Mouse (Mus musculus) CH12.LX (cell line): ENCODE measurements around the gene Mgat5. TPM values are rescaled to one million over a fixed set of nuclear protein-coding genes. Genes with fewer than 3 reads are reported as not detected.

Experiments used
- DNase-seq: peaks from one replicate; pipeline ENCODE4 v3.0.0-alpha.2; 2013; ENCODE audit errors: extremely low read depth
- H3K27ac ChIP-seq: 2 replicates; pipeline ENCODE4 v1.5.1; 2012; ENCODE audit warnings: low read depth, mild to moderate bottlenecking, control low read depth, moderate library complexity; ENCODE audit not compliant: insufficient read depth
- H3K27me3 ChIP-seq: replicated peaks from 2 replicates; pipeline ENCODE3; 2012; ENCODE audit warnings: inconsistent platforms
- H3K36me3 ChIP-seq, 2 experiments: replicated peaks in 1 of 2; 2 replicates each; pipeline versions ENCODE3 to v1.6.1; 2012; ENCODE audit warnings: inconsistent platforms in 1 of 2, low read length in 1 of 2, mild to moderate bottlenecking in 1 of 2, mixed read lengths in 1 of 2, moderate library complexity in 1 of 2; ENCODE audit not compliant: control insufficient read depth in 1 of 2, insufficient read depth in 1 of 2
- H3K4me1 ChIP-seq, 2 experiments: 2 replicates each; pipeline ENCODE4 v1.6.1; 2012; ENCODE audit warnings: inconsistent platforms in 1 of 2, moderate library complexity in 1 of 2; ENCODE audit not compliant: insufficient read depth in 2 of 2, control insufficient read depth in 1 of 2
- H3K4me2 ChIP-seq: 2 replicates; pipeline ENCODE4 v1.6.1; 2012; ENCODE audit warnings: low read depth, mild to moderate bottlenecking, control low read depth; ENCODE audit not compliant: poor library complexity, insufficient read depth, severe bottlenecking
- H3K4me3 ChIP-seq, 3 experiments: fragments of 150-350 bp in 1 of 3; sonication (generic) in 1 of 3; replicated peaks in 1 of 3; 2 replicates each; pipeline versions ENCODE3 to v1.5.1; 2011 to 2012; ENCODE audit warnings: low read depth in 2 of 3, low read length in 2 of 3, mild to moderate bottlenecking in 2 of 3, moderate library complexity in 2 of 3, control low read depth in 1 of 3, improper control_type of control experiment in 1 of 3, inconsistent platforms in 1 of 3, mixed read lengths in 1 of 3; ENCODE audit not compliant: poor library complexity in 1 of 3
- H3K79me2 ChIP-seq: replicated peaks from 2 replicates; pipeline ENCODE4 v1.6.1; 2012; ENCODE audit warnings: mild to moderate bottlenecking, moderate library complexity; ENCODE audit not compliant: control insufficient read depth, poor library complexity, insufficient read depth, severe bottlenecking; ENCODE audit errors: extremely low read depth
- H3K9ac ChIP-seq: 2 replicates; pipeline ENCODE4 v1.6.1; 2012; ENCODE audit warnings: low read depth, mild to moderate bottlenecking, control low read depth, moderate library complexity; ENCODE audit not compliant: insufficient read depth
- H3K9me3 ChIP-seq: replicated peaks from 2 replicates; pipeline ENCODE3; 2012; ENCODE audit warnings: low read length, inconsistent platforms, mixed read lengths
- BHLHE40 ChIP-seq: IDR thresholded peaks from 2 replicates; pipeline ENCODE4 v1.6.1; 2011; ENCODE audit warnings: mild to moderate bottlenecking, low read depth, low read length, improper control_type of control experiment
- CHD1 ChIP-seq: IDR thresholded peaks from 2 replicates; pipeline ENCODE4 v1.6.1; 2012; ENCODE audit warnings: low read depth, low read length, improper control_type of control experiment, inconsistent platforms
- CTCF ChIP-seq, 2 experiments: IDR thresholded peaks in 1 of 2; conservative IDR thresholded peaks in 1 of 2; 2 replicates each; pipeline ENCODE4 v1.5.1; 2011 to 2012; ENCODE audit warnings: low read depth in 2 of 2, low read length in 2 of 2, improper control_type of control experiment in 1 of 2, inconsistent platforms in 1 of 2, mild to moderate bottlenecking in 1 of 2, moderate library complexity in 1 of 2
- E2F4 ChIP-seq: IDR thresholded peaks from 2 replicates; pipeline ENCODE4 v1.6.1; 2011; ENCODE audit warnings: low read depth, low read length, improper control_type of control experiment; ENCODE audit not compliant: insufficient replicate concordance
- ELF1 ChIP-seq: IDR thresholded peaks from 2 replicates; pipeline ENCODE4 v1.6.1; 2014; ENCODE audit warnings: low read depth, mild to moderate bottlenecking, inconsistent platforms, low read length, improper control_type of control experiment
- EP300 ChIP-seq: IDR thresholded peaks from 2 replicates; pipeline ENCODE4 v1.6.1; 2011; ENCODE audit warnings: low read length, improper control_type of control experiment
- ETS1 ChIP-seq: conservative IDR thresholded peaks from 2 replicates; pipeline ENCODE4 v1.6.1; 2012; ENCODE audit warnings: low read depth, mild to moderate bottlenecking, inconsistent platforms, low read length, improper control_type of control experiment, moderate library complexity
- GABPA ChIP-seq: IDR thresholded peaks from 2 replicates; pipeline ENCODE4 v1.6.1; 2012; ENCODE audit warnings: low read depth, low read length, improper control_type of control experiment, inconsistent platforms; ENCODE audit not compliant: insufficient replicate concordance
- HCFC1 ChIP-seq: IDR thresholded peaks from 2 replicates; pipeline ENCODE4 v1.6.1; 2012; ENCODE audit warnings: low read depth, mild to moderate bottlenecking, inconsistent platforms, low read length, improper control_type of control experiment
- IRF4 ChIP-seq: IDR thresholded peaks from 2 replicates; pipeline ENCODE4 v1.6.1; 2014; ENCODE audit warnings: low read depth, mild to moderate bottlenecking, inconsistent platforms, low read length, improper control_type of control experiment
- JUN ChIP-seq: IDR thresholded peaks from 2 replicates; pipeline ENCODE4 v1.6.1; 2011; ENCODE audit warnings: low read depth, mild to moderate bottlenecking, low read length, improper control_type of control experiment, moderate library complexity; ENCODE audit not compliant: insufficient read depth
- JUND ChIP-seq: conservative IDR thresholded peaks from 2 replicates; pipeline ENCODE4 v1.6.1; 2011; ENCODE audit warnings: low read depth, low read length, improper control_type of control experiment
- MAFK ChIP-seq: IDR thresholded peaks from 2 replicates; pipeline ENCODE4 v1.6.1; 2011; ENCODE audit warnings: low read length, improper control_type of control experiment; ENCODE audit not compliant: insufficient replicate concordance
- MAZ ChIP-seq: IDR thresholded peaks from 2 replicates; pipeline ENCODE4 v1.6.1; 2012; ENCODE audit warnings: low read depth, mild to moderate bottlenecking, inconsistent platforms, low read length, improper control_type of control experiment, moderate library complexity
- MEF2A ChIP-seq: IDR thresholded peaks from 2 replicates; pipeline ENCODE4 v1.6.1; 2014; ENCODE audit warnings: low read depth, mild to moderate bottlenecking, inconsistent platforms, low read length, improper control_type of control experiment, borderline replicate concordance
- MXI1 ChIP-seq: IDR thresholded peaks from 2 replicates; pipeline ENCODE4 v1.6.1; 2011; ENCODE audit warnings: mild to moderate bottlenecking, low read depth, low read length, improper control_type of control experiment
- MYC ChIP-seq: IDR thresholded peaks from 2 replicates; pipeline ENCODE4 v1.6.1; 2011; ENCODE audit warnings: low read depth, mild to moderate bottlenecking, improper control_type of control experiment, low read length
- NELFE ChIP-seq: IDR thresholded peaks from 2 replicates; pipeline ENCODE4 v1.6.1; 2011; ENCODE audit warnings: low read depth, low read length, improper control_type of control experiment
- NRF1 ChIP-seq: IDR thresholded peaks from 2 replicates; pipeline ENCODE4 v1.6.1; 2014; ENCODE audit warnings: low read depth, mild to moderate bottlenecking, inconsistent platforms, low read length, improper control_type of control experiment, moderate library complexity
- POLR2A ChIP-seq: IDR thresholded peaks from 2 replicates; pipeline ENCODE4 v1.6.1; 2011; ENCODE audit warnings: low read depth, mild to moderate bottlenecking, improper control_type of control experiment, low read length
- RAD21 ChIP-seq: IDR thresholded peaks from 2 replicates; pipeline ENCODE4 v1.6.1; 2011; ENCODE audit warnings: low read depth, mild to moderate bottlenecking, low read length, improper control_type of control experiment, moderate library complexity
- RCOR1 ChIP-seq: conservative IDR thresholded peaks from 2 replicates; pipeline ENCODE4 v1.6.1; 2012; ENCODE audit warnings: low read depth, mild to moderate bottlenecking, inconsistent platforms, low read length, improper control_type of control experiment
- SIN3A ChIP-seq: IDR thresholded peaks from 2 replicates; pipeline ENCODE4 v1.6.1; 2012; ENCODE audit warnings: low read length, improper control_type of control experiment, inconsistent platforms
- TBP ChIP-seq: conservative IDR thresholded peaks from 2 replicates; pipeline ENCODE4 v1.6.1; 2011; ENCODE audit warnings: low read depth, low read length, improper control_type of control experiment
- UBTF ChIP-seq: IDR thresholded peaks from 2 replicates; pipeline ENCODE4 v1.6.1; 2012; ENCODE audit warnings: low read depth, mild to moderate bottlenecking, inconsistent platforms, low read length, improper control_type of control experiment, moderate library complexity
- USF1 ChIP-seq: IDR thresholded peaks from 2 replicates; pipeline ENCODE4 v1.6.1; 2014; ENCODE audit warnings: low read depth, mild to moderate bottlenecking, inconsistent platforms, low read length, improper control_type of control experiment
- ZNF384 ChIP-seq: IDR thresholded peaks from 2 replicates; pipeline ENCODE4 v1.6.1; 2012; ENCODE audit warnings: low read depth, low read length, improper control_type of control experiment, inconsistent platforms
- dilution Hi-C: fragments of 300-500 bp; cut with MboI; formaldehyde crosslinking; loops from 2 replicates; pipeline ENCODE4 v1.14.3; 2020; ENCODE audit warnings: low sequenced_read_pairs; ENCODE audit not compliant: extremely low pct_unique_long_range_greater_than_20kb, extremely low pct_ligation_motif_present
- in situ Hi-C: fragments of 300-500 bp; cut with MboI; formaldehyde crosslinking; loops from 3 replicates; pipeline ENCODE4 v1.14.3; 2019; ENCODE audit warnings: low sequenced_read_pairs, low pct_ligation_motif_present, low pct_unique_long_range_greater_than_20kb, mixed read lengths
- polyA plus RNA-seq: library from polyadenylated mRNA; unstranded; fragments of >175 nt; gene quantifications from 2 replicates; pipeline ENCODE4 v1.2.1, GENCODE M21; 2012; ENCODE audit warnings: low read depth; ENCODE audit not compliant: insufficient read length
- total RNA-seq, 2 experiments: library from RNA; depleted of rRNA; stranded (reverse); fragments of 300-350 nt in 1 of 2; fragments of >200 nt in 1 of 2; gene quantifications; 2 replicates each; pipeline ENCODE4 v1.2.3; 2012 to 2014

Gene Mgat5
- total and polyA plus RNA-seq, 3 experiments: 5.9 to 8.8 (median 6.6) TPM

GRCm38 (mm10) chr1:127166521-127166920 is 38.3 kb upstream of the Mgat5 start:
- no peaks in the 10 kb centered on the region for H3K9me3 ChIP-seq
- H3K27me3 ChIP-seq: no peaks in the 10 kb centered on the region
- DNase-seq: no peak
- no peak overlapping the region for H3K27ac ChIP-seq
- no peaks in the 10 kb centered on the region for H3K79me2 ChIP-seq
- H3K9ac ChIP-seq: no peak overlapping the region
- H3K36me3 ChIP-seq: no peaks in the 10 kb centered on the region
- H3K4me2 ChIP-seq: no peak overlapping the region
- dilution Hi-C loops (no loop called here), in situ Hi-C loops (no loop called here)
- H3K4me1 ChIP-seq: no peaks in the 10 kb centered on the region
- H3K4me3 ChIP-seq: no peak overlapping the region
- no peak for TF ChIP-seq E2F4
- no peak for TF ChIP-seq CTCF (conservative IDR thresholded peaks at IDR 0.05 in 1 of 2, IDR thresholded peaks at IDR 0.05 in 1 of 2; ENCODE audit: low read depth in 2 of 2, low read length in 2 of 2)
- no peak for TF ChIP-seq JUN
- TF ChIP-seq NRF1: no peak
- TF ChIP-seq UBTF: no peak
- TF ChIP-seq POLR2A: no peak
- TF ChIP-seq HCFC1: no peak
- TF ChIP-seq JUND: no peak
- no peak for TF ChIP-seq MEF2A
- no peak for TF ChIP-seq ETS1
- TF ChIP-seq SIN3A: no peak
- no peak for TF ChIP-seq MAFK
- TF ChIP-seq EP300: no peak
- no peak for TF ChIP-seq GABPA
- no peak for TF ChIP-seq TBP
- TF ChIP-seq RAD21: no peak
- TF ChIP-seq MXI1: no peak
- no peak for TF ChIP-seq MYC
- TF ChIP-seq ELF1: no peak
- TF ChIP-seq, all 38 proteins: peak for 0

GRCm38 (mm10) chr1:127167586-127167985 is 37.2 kb upstream of the Mgat5 start:
- Histone ChIP-seq H3K27ac (no peak overlapping the region), H3K9ac (no peak overlapping the region), H3K79me2 (no peaks in the 10 kb centered on the region), H3K36me3 (no peaks in the 10 kb centered on the region), H3K4me2 (no peak overlapping the region), H3K4me1 (no peaks in the 10 kb centered on the region), H3K9me3 (no peaks in the 10 kb centered on the region), H3K4me3 (no peak overlapping the region), H3K27me3 (no peaks in the 10 kb centered on the region)
- in situ Hi-C loops (no loop called here), dilution Hi-C loops (no loop called here)
- no peak for DNase-seq
- TF ChIP-seq NRF1 (no peak), BHLHE40 (no peak), MYC (no peak), GABPA (no peak), ZNF384 (no peak), JUN (no peak), EP300 (no peak), RCOR1 (no peak), ELF1 (no peak), JUND (no peak), NELFE (no peak), MXI1 (no peak), SIN3A (no peak), CHD1 (no peak), MAZ (no peak), USF1 (no peak), IRF4 (no peak)
